Comparison of ENCODE assay signal across 8 mouse cellular contexts in genomic region chrX:10718838-10719539, GRCm38 (mm10). TPM values are rescaled to one million over a fixed set of nuclear protein-coding genes. Genes with fewer than 3 reads are reported as not detected.
DNase-seq lines count a peak whose midpoint lies in the region; ATAC-seq and TF ChIP-seq lines count a peak whose summit lies in the region.

No protein-coding gene starts in this region.

- peak overlapping the region; percentile 92 for H3K9ac ChIP-seq in CH12.LX (ENCODE audit: insufficient read depth, low read depth)
- H3K9ac ChIP-seq in forebrain, embryonic 14.5 days (ENCODE audit: low read length) = peak overlapping the region; percentile 82
- H3K9ac ChIP-seq in lung, postnatal 0 days (replicated peaks; ENCODE audit: low read depth) = peak overlapping the region; percentile 60

- H3K4me3 ChIP-seq in CH12.LX (replicated peaks in 1 of 3; ENCODE audit: low read depth in 2 of 3, low read length in 2 of 3, poor library complexity in 1 of 3) = peak overlapping the region; percentile 54 to 98 (median 67)
- peak overlapping the region; percentile 53 for H3K4me3 ChIP-seq in forebrain, embryonic 14.5 days (ENCODE audit: low read depth, low read length)
- peak overlapping the region; percentile 55 for H3K4me3 ChIP-seq in lung, postnatal 0 days (ENCODE audit: low read depth, low read length)

- H3K4me1 ChIP-seq in CH12.LX (ENCODE audit: control insufficient read depth in 1 of 2, insufficient read depth in 2 of 2) = peaks cover 0 to 7% of the 10 kb centered on the region in 2 experiments; a peak in 1 of 4 replicates
- H3K4me1 ChIP-seq in forebrain, embryonic 14.5 days (ENCODE audit: control insufficient read depth, insufficient read depth, low read length) = no peaks in the 10 kb centered on the region
- no peaks in the 10 kb centered on the region for H3K4me1 ChIP-seq in lung, postnatal 0 days (ENCODE audit: insufficient read depth, low read depth, low read length)

- peaks cover 8% of the 10 kb centered on the region; the same call in 1 of the 2 replicates for H3K79me2 ChIP-seq in CH12.LX (replicated peaks; ENCODE audit: control insufficient read depth, extremely low read depth, insufficient read depth, poor library complexity, severe bottlenecking)

- no peak for TF ChIP-seq RAD21 in CH12.LX (IDR thresholded peaks at IDR 0.05; ENCODE audit: low read depth, low read length)

- ATAC-seq in forebrain, embryonic 14.5 days = peak; percentile 86
- peak; percentile 59 for ATAC-seq in lung, postnatal 0 days

- no peaks in the 10 kb centered on the region for H3K27me3 ChIP-seq in CH12.LX (replicated peaks)
- H3K27me3 ChIP-seq in forebrain, embryonic 14.5 days (replicated peaks; ENCODE audit: control insufficient read depth, insufficient read depth, low read length) = no peaks in the 10 kb centered on the region
- H3K27me3 ChIP-seq in lung, postnatal 0 days (replicated peaks; ENCODE audit: insufficient read depth, low read length) = no peaks in the 10 kb centered on the region

- no peaks in the 10 kb centered on the region for H3K9me3 ChIP-seq in CH12.LX (replicated peaks; ENCODE audit: low read length)
- H3K9me3 ChIP-seq in forebrain, embryonic 14.5 days (replicated peaks; ENCODE audit: control insufficient read depth, low read length) = no peaks in the 10 kb centered on the region
- no peaks in the 10 kb centered on the region for H3K9me3 ChIP-seq in lung, postnatal 0 days (ENCODE audit: low read length)

- TF ChIP-seq POLR2A in CH12.LX (IDR thresholded peaks at IDR 0.05; ENCODE audit: low read depth, low read length) = no peak

- no peak for TF ChIP-seq EP300 in CH12.LX (IDR thresholded peaks at IDR 0.05; ENCODE audit: low read length)
- peak; percentile 36; the same call in 1 of the 2 replicates for TF ChIP-seq EP300 in lung, postnatal 0 days (IDR thresholded peaks at IDR 0.05)

- 24% methylated on average over 22 of the region's 22 CpGs for WGBS in forebrain, embryonic 14.5 days
- 13% methylated on average over 21 of the region's 22 CpGs for WGBS in lung, postnatal 0 days

- no peak for TF ChIP-seq CTCF in CH12.LX (conservative IDR thresholded peaks at IDR 0.05 in 1 of 2, IDR thresholded peaks at IDR 0.05 in 1 of 2; ENCODE audit: low read depth in 2 of 2, low read length in 2 of 2)
- peak; percentile 41 for TF ChIP-seq CTCF in lung, postnatal 0 days (IDR thresholded peaks at IDR 0.05)

- in situ Hi-C loops in CH12.LX (cut with MboI; ENCODE audit: low pct_ligation_motif_present, low pct_unique_long_range_greater_than_20kb, low sequenced_read_pairs) = no loop called here

- peak; percentile 68 for DNase-seq in CH12.LX (ENCODE audit: extremely low read depth)
- peak; percentile 60 for DNase-seq in c-Kit-negative CD71-positive TER-119-positive erythroid progenitor cells, embryonic 14.5 days (ENCODE audit: low read depth, low spot score)
- peak; percentile 74 for DNase-seq in forebrain, embryonic 14.5 days (ENCODE audit: low spot score)
- peak; percentile 52 for DNase-seq in heart, postnatal 4 days
- peak; percentile 66 for DNase-seq in layer of hippocampus, adult 9-11 months
- DNase-seq in lung, postnatal 0 days (ENCODE audit: low spot score) = peak; percentile 91
- peak; percentile 72 for DNase-seq in ovary, adult 18-20 months (ENCODE audit: low spot score)
- DNase-seq in thymus, postnatal 0 days (ENCODE audit: low spot score) = peak; percentile 57

- dilution Hi-C loops in CH12.LX (cut with MboI; ENCODE audit: extremely low pct_ligation_motif_present, extremely low pct_unique_long_range_greater_than_20kb, low sequenced_read_pairs) = no loop called here

- no peaks in the 10 kb centered on the region for H3K36me3 ChIP-seq in CH12.LX (replicated peaks in 1 of 2; ENCODE audit: control insufficient read depth in 1 of 2, insufficient read depth in 1 of 2, low read length in 1 of 2)
- H3K36me3 ChIP-seq in forebrain, embryonic 14.5 days (ENCODE audit: control insufficient read depth, insufficient read depth, low read length) = no peaks in the 10 kb centered on the region
- H3K36me3 ChIP-seq in lung, postnatal 0 days (ENCODE audit: insufficient read depth, low read length) = no peaks in the 10 kb centered on the region

- H3K4me2 ChIP-seq in CH12.LX (ENCODE audit: insufficient read depth, low read depth, poor library complexity, severe bottlenecking) = 0 out of 2 replicates have a peak overlapping the region, but pooled peaks have one; percentile 11
- H3K4me2 ChIP-seq in forebrain, embryonic 14.5 days (ENCODE audit: low read length) = peak overlapping the region; percentile 58
- H3K4me2 ChIP-seq in lung, postnatal 0 days (replicated peaks; ENCODE audit: low read depth, low read length) = peak overlapping the region; percentile 64

- H3K27ac ChIP-seq in CH12.LX (ENCODE audit: insufficient read depth, low read depth) = peak overlapping the region; percentile 96
- peak overlapping the region; percentile 83 for H3K27ac ChIP-seq in forebrain, embryonic 14.5 days (ENCODE audit: low read depth, low read length)
- peak overlapping the region; percentile 87 for H3K27ac ChIP-seq in lung, postnatal 0 days (ENCODE audit: low read length)

TF ChIP-seq in CH12.LX, 34 proteins besides CTCF, POLR2A, EP300 and RAD21:
- no peak for TF ChIP-seq BHLHE40 (IDR thresholded peaks at IDR 0.05; ENCODE audit: low read depth, low read length)
- no peak for TF ChIP-seq RCOR1 (conservative IDR thresholded peaks at IDR 0.05; ENCODE audit: low read depth, low read length)
- TF ChIP-seq HCFC1 (IDR thresholded peaks at IDR 0.05; ENCODE audit: low read depth, low read length) = 0 out of 2 replicates have a peak, but pooled peaks have one; percentile 15
- no peak for TF ChIP-seq KAT2A (IDR thresholded peaks at IDR 0.05; ENCODE audit: insufficient replicate concordance, low read length)
- no peak for TF ChIP-seq USF2 (conservative IDR thresholded peaks at IDR 0.05; ENCODE audit: low read depth, low read length)
- TF ChIP-seq ZC3H11A (IDR thresholded peaks at IDR 0.05; ENCODE audit: low read depth, low read length) = no peak
- no peak for TF ChIP-seq E2F4 (IDR thresholded peaks at IDR 0.05; ENCODE audit: insufficient replicate concordance, low read depth, low read length)
- no peak for TF ChIP-seq POLR2AphosphoS2 (IDR thresholded peaks at IDR 0.05; ENCODE audit: low read depth, low read length)
- TF ChIP-seq UBTF (IDR thresholded peaks at IDR 0.05; ENCODE audit: low read depth, low read length) = no peak
- no peak for TF ChIP-seq NRF1 (IDR thresholded peaks at IDR 0.05; ENCODE audit: low read depth, low read length)
- TF ChIP-seq TCF12 (IDR thresholded peaks at IDR 0.05; ENCODE audit: low read depth, low read length) = peak; percentile 12; the same call in 1 of the 2 replicates
- TF ChIP-seq MAZ (IDR thresholded peaks at IDR 0.05; ENCODE audit: low read depth, low read length) = peak; percentile 39; the same call in 1 of the 2 replicates
- peak; percentile 39; the same call in 1 of the 2 replicates for TF ChIP-seq CHD2 (IDR thresholded peaks at IDR 0.05; ENCODE audit: low read length)
- 0 out of 2 replicates have a peak, but pooled peaks have one; percentile 35 for TF ChIP-seq TBP (conservative IDR thresholded peaks at IDR 0.05; ENCODE audit: low read depth, low read length)
- TF ChIP-seq ZMIZ1 (IDR thresholded peaks at IDR 0.05; ENCODE audit: low read depth, low read length) = no peak
- no peak for TF ChIP-seq IRF4 (IDR thresholded peaks at IDR 0.05; ENCODE audit: low read depth, low read length)
- TF ChIP-seq MAFK (IDR thresholded peaks at IDR 0.05; ENCODE audit: insufficient replicate concordance, low read length) = no peak
- no peak for TF ChIP-seq ELF1 (IDR thresholded peaks at IDR 0.05; ENCODE audit: low read depth, low read length)
- no peak for TF ChIP-seq SMC3 (IDR thresholded peaks at IDR 0.05; ENCODE audit: low read depth, low read length)
- TF ChIP-seq CHD1 (IDR thresholded peaks at IDR 0.05; ENCODE audit: low read depth, low read length) = no peak
- TF ChIP-seq SIN3A (IDR thresholded peaks at IDR 0.05; ENCODE audit: low read length) = peak; percentile 56; the same call in 1 of the 2 replicates
- no peak for TF ChIP-seq GABPA (IDR thresholded peaks at IDR 0.05; ENCODE audit: insufficient replicate concordance, low read depth, low read length)
- TF ChIP-seq ETS1 (conservative IDR thresholded peaks at IDR 0.05; ENCODE audit: low read depth, low read length) = no peak
- TF ChIP-seq ZNF384 (IDR thresholded peaks at IDR 0.05; ENCODE audit: low read depth, low read length) = no peak
- TF ChIP-seq USF1 (IDR thresholded peaks at IDR 0.05; ENCODE audit: low read depth, low read length) = no peak
- no peak for TF ChIP-seq PAX5 (IDR thresholded peaks at IDR 0.05; ENCODE audit: low read length)
- no peak for TF ChIP-seq JUN (IDR thresholded peaks at IDR 0.05; ENCODE audit: insufficient read depth, low read depth, low read length)
- no peak for TF ChIP-seq NELFE (IDR thresholded peaks at IDR 0.05; ENCODE audit: low read depth, low read length)
- no peak for TF ChIP-seq JUND (conservative IDR thresholded peaks at IDR 0.05; ENCODE audit: low read depth, low read length)
- TF ChIP-seq MEF2A (IDR thresholded peaks at IDR 0.05; ENCODE audit: borderline replicate concordance, low read depth, low read length) = no peak
- no peak for TF ChIP-seq ZKSCAN1 (IDR thresholded peaks at IDR 0.05; ENCODE audit: borderline replicate concordance, low read depth, low read length)
- TF ChIP-seq MAX (IDR thresholded peaks at IDR 0.05; ENCODE audit: low read length) = no peak
- no peak for TF ChIP-seq MXI1 (IDR thresholded peaks at IDR 0.05; ENCODE audit: low read depth, low read length)
- TF ChIP-seq MYC (IDR thresholded peaks at IDR 0.05; ENCODE audit: low read depth, low read length) = no peak
TF ChIP-seq in CH12.LX: peak in this region for 6.

RNA-seq across cellular contexts. Expression of gene Mid1ip1, which starts 4.2 kb away (rescaled TPM):
- total RNA-seq in CH12.LX (2012; rRNA removed) = 35.9 and 41.5 TPM in 2 replicates
- 39.6 and 51.2 TPM in 2 replicates for total RNA-seq in CH12.LX (2014; rRNA removed)
- polyA plus RNA-seq in CH12.LX (2012; ENCODE audit: insufficient read length, low read depth) = 35.2 and 37.1 TPM in 2 replicates
- polyA plus RNA-seq in forebrain, embryonic 14.5 days (2014; fragmentation: Nextera tagmentation; extraction: Ambion mirVana) = 57.7 and 73.6 TPM in 2 replicates
- 10 to 100 TPM; 23.6 to 26.4 TPM for total RNA-seq in heart, postnatal 4 days (2021)
- polyA plus RNA-seq in lung, postnatal 0 days (2015; fragmentation: Nextera tagmentation; extraction: Ambion mirVana) = 243 and 301 TPM in 2 replicates
- polyA plus RNA-seq in thymus, postnatal 0 days (2015; fragmentation: Nextera tagmentation; extraction: Ambion mirVana) = 12.6 and 15.0 TPM in 2 replicates

Comparison
In these comparisons a context has a peak if more than half of its experiments do, and no peak if none do; other contexts are left out.
1. Peak in every context shown above with its lines: DNase-seq, ATAC-seq, H3K4me3 ChIP-seq and H3K27ac ChIP-seq.
2. H3K4me2 ChIP-seq: peak in every context shown above with its lines; median percentile 64 in lung, postnatal 0 days; 58 in forebrain, embryonic 14.5 days; 11 in CH12.LX.